16 mouse cellular contexts compared by ENCODE assay signal in genomic region chr7:83329809-83330412, GRCm38 (mm10).
DNase-seq lines count a peak whose midpoint lies in the region; ATAC-seq and TF ChIP-seq lines count a peak whose summit lies in the region.
"Had no signal": no experiment of that assay in that cellular context is flagged by ENCODE, and none has a peak within 500 bp of the region (broad histone marks: within the 10 kb centered on the region; RNA-seq: fewer than 3 reads in every experiment).

No protein-coding gene starts in this region.

- no peaks in the 10 kb centered on the region for H3K9me3 ChIP-seq in forebrain, postnatal 0 days (ENCODE audit: low read length)
- no peaks in the 10 kb centered on the region; the same call in 1 of the 2 replicates for H3K9me3 ChIP-seq in forebrain, embryonic 10.5 days
- H3K9me3 ChIP-seq in midbrain, embryonic 12.5 days, result no peaks in the 10 kb centered on the region
- no peaks in the 10 kb centered on the region for H3K9me3 ChIP-seq in midbrain, embryonic 11.5 days (ENCODE audit: control insufficient read depth, low read length)
- peaks cover 6% of the 10 kb centered on the region for H3K9me3 ChIP-seq in limb, embryonic 12.5 days
- H3K9me3 ChIP-seq: heart, embryonic 10.5 days; limb, embryonic 15.5 days had no signal

- no peak overlapping the region for H3K9ac ChIP-seq in forebrain, postnatal 0 days
- no peak overlapping the region for H3K9ac ChIP-seq in midbrain, embryonic 12.5 days (replicated peaks)
- no peak overlapping the region for H3K9ac ChIP-seq in midbrain, embryonic 11.5 days (ENCODE audit: low read length)
- H3K9ac ChIP-seq in limb, embryonic 12.5 days (replicated peaks), result no peak overlapping the region
- H3K9ac ChIP-seq: limb, embryonic 15.5 days; liver, postnatal 0 days had no signal

- DNase-seq in forebrain, postnatal 0 days, result peak; percentile 27
- DNase-seq in forebrain, embryonic 10.5 days (ENCODE audit: extremely low spot score, low spot score), result no peak
- DNase-seq in midbrain, embryonic 11.5 days (ENCODE audit: low spot score, missing footprints), result no peak
- peak; percentile 49 for DNase-seq in retina, postnatal 1 day
- DNase-seq in MN1 (ENCODE audit: low spot score), result no peak
- DNase-seq: cerebellum, adult 8-10 months; gastrocnemius, postnatal 25 days; kidney, adult 8-10 months; layer of hippocampus, adult 9-11 months; liver, postnatal 0 days; right cerebral cortex, postnatal 14 days; thymus, postnatal 36 days had no signal

- H3K4me2 ChIP-seq in forebrain, postnatal 0 days (ENCODE audit: low read depth), result no peak overlapping the region
- no peak overlapping the region for H3K4me2 ChIP-seq in midbrain, embryonic 12.5 days (replicated peaks)
- H3K4me2 ChIP-seq in midbrain, embryonic 11.5 days, result no peak overlapping the region
- no peak overlapping the region for H3K4me2 ChIP-seq in limb, embryonic 12.5 days
- H3K4me2 ChIP-seq: limb, embryonic 15.5 days had no signal

- 15% methylated on average over 5 of the region's 5 CpGs for WGBS in forebrain, postnatal 0 days
- 50% methylated on average over 5 of the region's 5 CpGs for WGBS in forebrain, embryonic 10.5 days
- WGBS in midbrain, embryonic 12.5 days, result 44% methylated on average over 5 of the region's 5 CpGs
- WGBS in midbrain, embryonic 11.5 days, result 61% methylated on average over 5 of the region's 5 CpGs
- WGBS in limb, embryonic 12.5 days, result 40% methylated on average over 5 of the region's 5 CpGs

- H3K27ac ChIP-seq in forebrain, postnatal 0 days (ENCODE audit: low read depth, low read length), result no peak overlapping the region
- no peak overlapping the region for H3K27ac ChIP-seq in forebrain, embryonic 10.5 days
- no peak overlapping the region; the same call in 1 of the 2 replicates for H3K27ac ChIP-seq in midbrain, embryonic 12.5 days (replicated peaks)
- H3K27ac ChIP-seq in midbrain, embryonic 11.5 days (ENCODE audit: low read depth, low read length), result no peak overlapping the region
- peak overlapping the region; percentile 20; the same call in 1 of the 2 replicates for H3K27ac ChIP-seq in limb, embryonic 12.5 days
- H3K27ac ChIP-seq: heart, embryonic 10.5 days; limb, embryonic 15.5 days had no signal

- H3K27me3 ChIP-seq in forebrain, postnatal 0 days (ENCODE audit: insufficient read depth, low read length), result no peaks in the 10 kb centered on the region
- peaks cover 11% of the 10 kb centered on the region for H3K27me3 ChIP-seq in forebrain, embryonic 10.5 days (ENCODE audit: poor library complexity, severe bottlenecking)
- no peaks in the 10 kb centered on the region for H3K27me3 ChIP-seq in midbrain, embryonic 12.5 days
- H3K27me3 ChIP-seq in midbrain, embryonic 11.5 days (ENCODE audit: control insufficient read depth, insufficient read depth, low read length), result no peaks in the 10 kb centered on the region
- no peaks in the 10 kb centered on the region for H3K27me3 ChIP-seq in limb, embryonic 12.5 days
- H3K27me3 ChIP-seq: limb, embryonic 15.5 days had no signal

- H3K4me3 ChIP-seq in forebrain, postnatal 0 days (ENCODE audit: low read depth, low read length), result no peak overlapping the region
- no peak overlapping the region for H3K4me3 ChIP-seq in forebrain, embryonic 10.5 days
- no peak overlapping the region for H3K4me3 ChIP-seq in midbrain, embryonic 12.5 days
- H3K4me3 ChIP-seq in midbrain, embryonic 11.5 days (ENCODE audit: low read depth, low read length), result no peak overlapping the region
- no peak overlapping the region for H3K4me3 ChIP-seq in limb, embryonic 12.5 days (replicated peaks)
- H3K4me3 ChIP-seq: heart, embryonic 10.5 days; limb, embryonic 15.5 days had no signal

- no peaks in the 10 kb centered on the region for H3K4me1 ChIP-seq in forebrain, postnatal 0 days (ENCODE audit: insufficient read depth)
- H3K4me1 ChIP-seq in forebrain, embryonic 10.5 days, result peaks cover 9% of the 10 kb centered on the region
- peaks cover 6% of the 10 kb centered on the region; the same call in 1 of the 2 replicates for H3K4me1 ChIP-seq in midbrain, embryonic 12.5 days
- no peaks in the 10 kb centered on the region for H3K4me1 ChIP-seq in midbrain, embryonic 11.5 days (ENCODE audit: control insufficient read depth, insufficient read depth, low read length)
- H3K4me1 ChIP-seq in limb, embryonic 12.5 days (replicated peaks), result no peaks in the 10 kb centered on the region
- H3K4me1 ChIP-seq: heart, embryonic 10.5 days; limb, embryonic 15.5 days had no signal

- no peaks in the 10 kb centered on the region for H3K36me3 ChIP-seq in forebrain, postnatal 0 days (ENCODE audit: insufficient read depth)
- H3K36me3 ChIP-seq in forebrain, embryonic 10.5 days (replicated peaks), result no peaks in the 10 kb centered on the region
- no peaks in the 10 kb centered on the region for H3K36me3 ChIP-seq in midbrain, embryonic 12.5 days
- H3K36me3 ChIP-seq in midbrain, embryonic 11.5 days (ENCODE audit: control insufficient read depth, insufficient read depth, low read length), result no peaks in the 10 kb centered on the region
- no peaks in the 10 kb centered on the region for H3K36me3 ChIP-seq in limb, embryonic 12.5 days
- H3K36me3 ChIP-seq: heart, embryonic 10.5 days; limb, embryonic 15.5 days had no signal

- no peak for TF ChIP-seq CTCF in forebrain, postnatal 0 days (IDR thresholded peaks at IDR 0.05; ENCODE audit: low read depth)

- peak; percentile 45; the same call in 1 of the 2 replicates for ATAC-seq in forebrain, postnatal 0 days
- ATAC-seq in midbrain, embryonic 12.5 days (ENCODE audit: low FRiP score, low read depth), result peak; percentile 60; the same call in 1 of the 2 replicates
- ATAC-seq in midbrain, embryonic 11.5 days (ENCODE audit: low FRiP score), result no peak
- no peak for ATAC-seq in limb, embryonic 12.5 days (ENCODE audit: insufficient number of reproducible peaks, insufficient read depth, low FRiP score, low TSS enrichment, low read depth)
- ATAC-seq: liver, postnatal 0 days had no signal

Comparison
In these comparisons a context has a peak if more than half of its experiments do, and no peak if none do; other contexts are left out.
1. ATAC-seq: peak in forebrain, postnatal 0 days (single experiment) and midbrain, embryonic 12.5 days (single experiment); none in midbrain, embryonic 11.5 days (single experiment) and limb, embryonic 12.5 days (single experiment).
2. DNase-seq: peak in forebrain, postnatal 0 days (single experiment) and retina, postnatal 1 day (single experiment); none in forebrain, embryonic 10.5 days (single experiment), midbrain, embryonic 11.5 days (single experiment) and MN1 (single experiment).